Mouse (Mus musculus) ovary, adult 18-20 months (tissue): ENCODE results near the gene Olfr767.
"Not testable (repeated sequence)": the region's sequence is repeated elsewhere in the genome, so short reads cannot be mapped to it uniquely, and the experiment has no call there.

Experiments
- DNase-seq: peaks from one replicate; pipeline ENCODE4 v3.0.0; 2022; ENCODE audit warnings: low spot score, mixed read lengths

Gene Olfr767

DNA sequence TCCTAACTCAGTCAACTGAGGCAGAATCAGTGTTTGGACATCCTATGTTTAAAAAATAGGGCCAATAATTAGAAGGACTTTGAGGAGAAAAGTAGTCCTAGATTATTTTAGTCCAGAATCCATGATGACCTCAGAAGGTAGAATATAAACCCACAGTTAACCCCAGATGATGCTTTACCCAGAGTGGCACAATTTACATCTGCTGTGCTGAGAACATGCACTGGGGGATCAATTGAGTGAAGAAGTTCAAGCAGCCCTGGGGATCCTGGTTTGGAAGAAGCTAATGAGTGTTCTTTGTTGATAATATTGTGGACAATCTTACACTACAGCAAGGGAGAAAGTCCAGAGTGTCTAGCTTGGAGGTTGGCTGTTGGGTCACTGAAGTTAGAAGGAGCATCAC is at the start of gene Olfr767:
Gene Olfr767, minus strand, starts transcription at position 101 of the 400 bp plus-strand sequence.
- DNase-seq: not testable (repeated sequence)

DNA sequence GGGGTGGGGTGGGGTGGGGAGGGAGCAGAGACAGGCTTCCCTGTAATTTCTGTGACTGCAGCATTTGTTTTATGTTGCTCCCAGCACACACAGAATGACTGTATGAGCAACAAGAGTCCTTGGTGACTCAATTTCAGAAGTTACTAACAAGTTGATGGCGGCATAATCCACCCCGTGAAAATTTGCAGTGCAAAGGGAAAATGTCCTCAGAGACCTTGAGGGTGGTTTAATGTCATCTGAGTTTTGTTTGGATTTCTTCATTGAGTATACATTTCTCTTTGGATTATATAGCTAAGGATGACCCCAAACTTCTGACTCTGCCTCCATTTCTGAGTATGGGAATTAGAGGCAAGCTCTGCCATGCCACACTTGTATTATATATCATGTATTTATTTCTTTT is 35.1 kb upstream of the Olfr767 start, which contains the start of gene Olfr769:
Gene Olfr769, minus strand, starts transcription at position 101 of the 400 bp plus-strand sequence.
- no peak for DNase-seq

DNA sequence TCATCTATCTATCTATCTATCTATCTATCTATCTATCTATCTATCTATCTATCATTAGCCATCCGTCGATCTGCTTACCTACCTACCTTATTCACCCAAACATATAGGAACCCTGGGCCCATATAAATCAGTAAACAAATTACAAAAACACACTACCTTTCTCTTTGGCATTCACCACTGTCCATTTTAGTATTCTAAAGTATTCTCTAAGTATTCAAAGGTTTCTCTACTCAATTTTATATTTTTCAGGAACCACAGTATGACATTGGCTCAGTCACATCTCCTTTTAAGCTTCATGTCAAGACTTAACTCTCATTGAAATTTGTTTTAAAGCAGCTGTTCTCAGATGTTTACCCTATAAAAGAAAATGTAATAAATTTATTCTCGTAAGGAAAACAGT is 32.4 kb upstream of the Olfr767 start:
- no peak for DNase-seq

DNA sequence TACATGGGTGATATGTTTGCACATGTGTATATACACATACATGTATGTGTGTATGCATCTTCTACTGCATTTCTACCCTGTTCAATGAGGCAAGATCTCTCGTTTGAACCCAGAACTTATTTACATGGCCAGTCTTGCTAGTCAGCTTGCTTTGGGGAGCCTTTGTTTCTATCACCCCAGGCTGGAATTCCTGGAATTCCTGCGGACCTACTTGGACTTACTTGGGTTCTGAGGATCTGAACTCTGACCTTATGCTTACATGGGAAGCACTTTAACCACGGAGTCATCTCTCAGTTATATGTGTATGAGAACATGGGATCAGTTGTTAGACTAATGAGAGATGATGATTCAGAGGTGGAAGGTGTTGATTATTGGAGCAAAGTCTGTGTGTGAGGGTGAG is 18.5 kb upstream of the Olfr767 start:
- DNase-seq: no peak

DNA sequence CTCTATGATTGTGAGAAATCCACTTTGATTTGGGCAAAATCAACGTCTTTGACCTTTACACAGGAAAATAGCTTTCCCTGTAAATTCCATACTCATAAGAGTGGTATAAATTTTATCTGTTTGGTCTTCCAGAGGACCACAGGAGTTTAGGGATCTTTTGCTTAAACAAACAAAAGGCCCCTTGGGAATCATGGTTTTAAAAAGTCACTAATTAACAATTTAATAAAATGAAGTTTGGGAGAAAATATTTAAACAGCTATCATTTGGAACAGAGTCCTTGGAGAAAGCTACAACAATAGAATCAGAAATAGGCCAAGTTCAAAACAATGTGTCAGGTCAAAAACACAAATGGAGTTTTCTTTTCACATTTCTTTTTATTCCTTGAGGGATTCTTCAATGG is 16.6 kb upstream of the Olfr767 start, which contains the start of gene Olfr768:
Gene Olfr768, minus strand, starts transcription at position 101 of the 400 bp plus-strand sequence.
- DNase-seq: no peak

DNA sequence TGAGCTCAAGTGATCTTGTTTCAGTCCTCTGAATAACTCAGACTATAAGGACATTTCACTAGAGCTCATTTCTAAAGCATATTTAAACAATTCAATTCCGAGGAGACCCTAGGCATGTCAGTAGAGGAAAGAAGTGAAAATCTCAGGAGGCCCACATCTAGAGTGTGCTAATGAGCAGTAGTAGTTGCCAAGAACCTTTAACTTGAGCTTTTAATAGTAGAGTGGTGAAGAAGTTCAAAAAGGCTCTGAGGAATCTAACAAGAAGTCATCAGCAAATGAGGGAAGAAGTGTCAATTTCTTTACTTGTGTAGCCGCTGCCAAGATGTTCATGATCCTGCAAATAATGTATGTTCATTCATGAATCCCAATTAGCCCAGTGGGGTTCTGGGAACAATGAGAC is 13.8 kb downstream of the Olfr767 start, which contains the start of gene Olfr766-ps1:
Gene Olfr766-ps1, minus strand, starts transcription at position 101 of the 400 bp plus-strand sequence.
- no peak for DNase-seq

DNA sequence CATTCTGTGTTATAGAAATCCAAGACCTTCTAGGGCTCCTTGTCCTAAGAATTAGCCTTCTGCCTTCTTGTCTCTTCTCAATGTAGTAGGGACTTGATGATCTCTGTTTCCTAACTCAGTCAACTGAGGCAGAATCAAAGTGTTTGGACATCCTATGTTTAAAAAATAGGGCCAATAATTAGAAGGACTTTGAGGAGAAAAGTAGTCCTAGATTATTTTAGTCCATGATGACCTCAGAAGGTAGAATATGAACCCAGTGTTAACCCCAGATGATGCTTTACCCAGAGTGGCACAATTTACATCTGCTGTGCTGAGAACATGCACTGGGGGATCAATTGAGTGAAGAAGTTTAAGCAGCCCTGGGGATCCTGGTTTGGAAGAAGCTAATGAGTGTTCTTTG is 32.8 kb downstream of the Olfr767 start, which contains the start of gene Olfr765:
Gene Olfr765, minus strand, starts transcription at position 101 of the 400 bp plus-strand sequence.
- not testable (repeated sequence) for DNase-seq

DNA sequence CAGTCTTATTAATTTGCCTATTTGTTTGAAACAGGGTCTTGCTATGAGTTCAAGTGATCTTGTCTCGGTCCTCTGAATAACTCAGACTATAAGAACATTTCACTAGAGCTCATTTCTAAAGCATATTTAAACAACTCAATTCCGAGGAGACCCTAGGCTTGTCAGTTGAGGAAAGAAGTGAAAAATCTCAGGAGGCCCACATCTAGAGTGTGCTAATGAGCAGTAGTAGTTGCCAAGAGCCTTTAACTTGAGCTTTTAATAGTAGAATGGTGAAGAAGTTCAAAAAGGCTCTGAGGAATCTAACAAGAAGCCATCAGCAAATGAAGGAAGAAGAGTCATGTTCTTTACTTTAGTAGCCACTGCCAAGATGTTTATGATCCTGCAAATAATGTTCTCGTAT is 42.9 kb downstream of the Olfr767 start, which contains the start of gene Olfr764-ps1:
Gene Olfr764-ps1, minus strand, starts transcription at position 101 of the 400 bp plus-strand sequence.
- DNase-seq: no peak

DNA sequence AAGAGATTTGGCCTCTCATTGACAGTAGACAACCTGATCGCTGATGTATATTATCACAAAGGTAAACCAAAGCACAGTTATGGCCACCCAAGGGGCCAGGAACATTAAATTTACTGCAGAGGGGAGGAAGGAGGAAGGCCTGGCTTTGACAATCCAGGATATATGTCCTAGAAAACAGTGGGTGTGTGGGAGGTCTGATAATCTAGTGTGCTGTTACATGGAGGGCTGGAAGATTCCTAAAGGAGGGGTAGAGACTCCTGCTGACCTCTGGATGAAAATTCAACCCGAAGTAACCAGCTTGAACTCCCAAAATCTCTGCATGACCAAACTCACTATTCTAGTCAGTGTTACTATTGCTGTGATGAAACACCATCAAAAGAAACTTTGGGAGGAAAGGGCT is 54.4 kb downstream of the Olfr767 start:
- no peak for DNase-seq

DNA sequence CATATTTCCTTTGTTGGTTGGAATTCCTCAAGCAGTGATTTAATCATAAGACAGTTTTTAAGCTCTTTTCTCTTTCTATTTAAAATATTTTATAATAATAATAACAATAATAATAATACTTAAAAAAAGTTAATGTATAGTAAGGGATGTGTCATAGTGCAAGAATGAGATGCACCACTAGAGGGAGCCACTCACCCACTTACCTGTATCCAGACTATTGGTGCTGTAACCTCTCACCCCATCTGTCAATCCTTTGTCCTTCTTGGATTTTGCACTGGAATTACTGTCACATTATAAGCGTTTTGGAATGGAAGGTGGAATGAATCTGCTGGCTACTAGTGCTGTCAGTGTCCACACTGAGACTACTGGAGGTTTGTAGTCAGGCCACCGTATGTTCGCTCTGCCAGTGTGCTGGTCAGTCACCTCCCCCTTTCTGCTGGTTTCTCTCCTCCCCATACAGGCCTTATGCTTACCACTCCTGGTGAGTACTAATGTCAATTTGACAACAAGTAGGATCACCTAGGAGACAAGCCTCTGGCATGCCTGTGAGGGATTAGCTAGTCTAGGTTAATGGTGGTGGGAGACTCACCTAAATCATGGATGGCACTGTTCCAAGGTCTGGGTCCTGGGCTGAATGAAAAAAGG is 56.6 kb downstream of the Olfr767 start:
- no peak for DNase-seq
